Mouse (Mus musculus) layer of hippocampus, adult 9-10 months (tissue): ENCODE results near the gene Olfr594.
"Not testable (repeated sequence)": the region's sequence is repeated elsewhere in the genome, so short reads cannot be mapped to it uniquely, and the experiment has no call there.

Experiments
- DNase-seq: peaks from one replicate; pipeline ENCODE4 v3.0.0; 2022; ENCODE audit warnings: low spot score

The Olfr594 gene

DNA sequence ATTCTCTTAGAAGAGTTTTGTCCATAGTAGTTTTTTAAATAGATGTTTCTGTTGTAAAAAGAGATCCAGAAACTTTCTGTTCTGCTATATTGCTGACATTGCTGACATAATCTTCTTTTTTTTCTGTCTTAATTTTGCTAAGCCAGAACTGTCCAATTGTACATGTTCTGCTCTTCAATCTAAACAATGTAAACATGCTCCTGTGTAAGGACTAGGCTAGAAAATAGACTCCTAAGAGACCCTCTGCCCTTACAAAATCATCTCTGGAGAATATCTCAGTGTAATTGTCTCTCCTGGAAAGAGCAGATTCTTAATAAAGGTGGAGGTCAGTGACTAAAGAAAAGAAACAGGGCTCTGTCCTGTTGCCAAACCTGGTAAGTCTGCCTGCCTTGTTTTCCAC lies at the start of gene Olfr594:
Gene Olfr594 (plus strand): TSS at position 301 of the 400 bp plus-strand sequence.
- DNase-seq: no peak

DNA sequence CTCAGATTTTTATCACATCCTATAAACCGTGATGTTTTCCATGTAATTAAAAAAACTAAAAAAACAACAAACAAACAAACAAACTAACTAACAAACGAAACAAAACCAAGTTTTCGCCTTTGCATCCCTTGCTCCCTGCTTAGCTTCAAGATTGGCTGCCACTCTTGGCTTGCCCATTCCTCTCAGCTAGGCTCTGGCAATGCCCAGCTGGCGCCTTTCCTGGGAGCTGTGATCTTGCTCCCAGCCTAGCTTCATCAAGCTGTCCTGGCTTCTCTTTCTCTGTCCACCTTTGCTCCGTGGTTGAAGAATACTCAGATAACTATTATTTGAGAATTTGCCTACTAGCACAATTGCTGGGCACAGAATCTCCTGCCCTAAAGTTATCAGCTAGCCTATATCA lies 47.1 kb upstream of the Olfr594 start:
- DNase-seq: no peak

DNA sequence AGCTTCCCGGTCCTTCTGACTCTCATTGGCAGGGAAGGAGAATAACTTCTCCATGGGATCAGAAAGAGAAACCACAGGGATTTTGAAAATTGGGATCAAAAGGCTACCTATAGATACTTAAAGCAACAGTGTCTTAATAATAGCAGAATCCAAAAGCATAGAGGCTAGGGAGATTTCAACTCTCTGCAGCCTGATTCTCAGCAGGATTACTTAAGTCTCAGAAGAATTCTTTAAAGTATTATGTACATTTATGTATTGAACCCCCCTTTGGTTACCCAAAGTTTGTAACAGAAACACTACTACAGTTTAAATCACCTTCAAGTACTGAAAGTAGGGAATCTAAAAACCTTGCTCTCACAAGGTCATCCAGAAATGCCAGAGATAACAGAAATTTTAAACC lies 38.6 kb upstream of the Olfr594 start, which contains the start of gene Olfr591:
Gene Olfr591 (minus strand): TSS at position 101 of the 400 bp plus-strand sequence.
- DNase-seq: no peak

DNA sequence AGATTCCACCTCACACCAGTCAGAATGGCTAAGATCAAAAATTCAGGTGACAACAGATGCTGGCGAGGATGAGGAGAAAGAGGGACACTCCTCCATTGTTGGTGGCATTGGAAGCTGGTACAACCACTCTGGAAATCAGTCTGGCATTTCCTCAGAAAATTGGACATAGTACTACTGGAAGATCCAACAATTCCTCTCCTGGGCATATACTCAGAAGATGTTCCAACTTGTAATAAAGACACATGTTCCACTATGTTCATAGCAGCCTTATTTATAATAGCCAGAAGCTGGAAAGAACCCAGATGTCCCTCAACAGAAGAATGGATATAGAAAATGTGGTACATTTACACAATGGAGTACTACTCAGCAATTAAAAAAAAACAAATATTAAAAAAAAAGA lies 32.3 kb upstream of the Olfr594 start, which contains the start of gene Olfr592:
Gene Olfr592 (plus strand): TSS at position 301 of the 400 bp plus-strand sequence.
- not testable (repeated sequence) for DNase-seq

DNA sequence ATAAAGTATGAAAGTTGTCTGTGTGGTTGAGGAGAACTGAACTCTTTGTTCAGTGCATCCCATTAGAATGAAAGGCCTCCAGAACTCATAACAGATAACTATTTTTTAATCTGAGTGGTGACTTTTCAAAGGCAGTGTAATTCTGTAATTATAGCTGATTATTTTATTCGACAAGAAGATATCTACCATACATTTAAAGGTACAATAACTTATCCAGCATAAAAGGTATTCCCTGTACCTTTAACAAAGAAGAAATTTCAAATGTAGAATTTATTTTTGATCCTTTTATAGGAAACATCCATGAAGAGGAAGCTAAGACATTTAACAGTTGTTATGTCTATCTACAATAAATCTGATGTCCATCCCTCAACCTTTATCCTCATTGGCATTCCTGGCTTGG lies 5.2 kb upstream of the Olfr594 start, which contains the start of gene Olfr593:
Gene Olfr593 (plus strand): TSS at position 301 of the 400 bp plus-strand sequence.
- DNase-seq: no peak

DNA sequence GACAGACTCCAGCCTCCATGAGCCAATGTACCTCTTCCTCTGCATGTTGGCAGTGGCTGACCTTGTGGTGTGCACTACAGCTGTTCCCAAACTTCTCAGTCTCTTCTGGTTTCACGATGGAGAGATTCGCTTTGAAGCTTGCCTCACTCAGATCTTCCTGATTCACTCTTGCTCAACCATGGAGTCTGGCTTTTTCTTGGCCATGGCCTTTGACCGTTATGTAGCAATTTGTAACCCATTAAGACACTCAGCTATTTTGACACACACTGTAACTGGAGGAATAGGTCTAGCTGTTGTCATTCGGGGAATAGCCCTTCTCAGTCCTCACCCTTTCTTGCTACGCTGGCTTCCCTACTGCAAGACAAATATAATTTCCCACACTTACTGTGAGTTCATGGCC lies 4.7 kb upstream of the Olfr594 start:
- not testable (repeated sequence) for DNase-seq

DNA sequence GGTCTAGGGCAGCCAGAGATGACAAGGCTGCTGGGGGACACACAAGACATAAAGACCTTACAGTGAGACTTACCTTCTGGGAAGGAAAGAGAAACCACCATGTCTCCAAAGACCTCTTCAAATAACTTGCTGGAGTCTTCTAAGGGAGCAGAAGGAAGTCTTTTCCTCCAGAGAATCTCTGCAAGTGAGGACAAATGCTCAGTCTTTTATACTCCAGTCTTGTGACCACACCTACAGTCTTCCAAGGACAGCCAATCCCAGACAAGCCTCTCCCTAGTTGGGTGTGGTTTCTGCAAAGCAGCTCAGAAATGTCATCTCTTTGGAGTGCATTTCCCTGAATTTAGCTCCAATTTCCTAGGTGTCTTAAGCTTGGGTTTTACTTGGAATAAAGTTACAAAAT lies 35.6 kb downstream of the Olfr594 start, which contains the start of gene Usp17ld:
Gene Usp17ld (minus strand): TSS at position 101 of the 400 bp plus-strand sequence.
- not testable (repeated sequence) for DNase-seq
